Mouse (Mus musculus): ENCODE measurements around the gene Gm21750. TPM values are rescaled to one million over a fixed set of nuclear protein-coding genes. Genes with fewer than 3 reads are reported as not detected.

Gene Gm21750
- polyA plus RNA-seq, 1 experiment from 2014 or later, result not detected

DNA sequence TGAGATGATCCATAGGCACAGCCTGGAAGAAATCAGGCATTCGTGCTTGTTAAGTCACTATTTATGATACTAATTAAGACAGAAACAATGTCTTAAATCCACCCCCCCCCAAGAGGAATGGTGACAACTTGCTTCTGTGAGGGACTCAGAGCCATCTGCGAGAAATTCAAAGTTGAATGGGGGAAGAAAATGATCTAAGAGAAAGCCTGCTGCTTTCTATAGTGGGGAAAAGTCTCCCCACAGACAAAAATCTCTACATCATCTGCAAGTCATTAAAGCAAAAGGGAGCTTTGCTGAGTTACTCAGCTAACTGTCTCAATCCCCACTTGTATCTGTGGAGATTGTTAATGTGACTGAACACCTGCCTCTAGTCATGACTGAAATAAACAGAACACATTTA is 27.4 kb downstream of the Gm21750 start:
- H3K36me3 ChIP-seq (replicated peaks), result no peaks in the 10 kb centered on the region
- no peaks in the 10 kb centered on the region for H3K27me3 ChIP-seq
- H3K9ac ChIP-seq, result no peak overlapping the region
- H3K27ac ChIP-seq (replicated peaks), result no peak overlapping the region
- ATAC-seq (ENCODE audit: insufficient read depth), result no peak
- no peaks in the 10 kb centered on the region for H3K4me1 ChIP-seq (replicated peaks)
- H3K9me3 ChIP-seq (replicated peaks), result no peaks in the 10 kb centered on the region
- no peak overlapping the region for H3K4me3 ChIP-seq (replicated peaks)
- no peak overlapping the region for H3K4me2 ChIP-seq
- 44% methylated on average over 2 of the region's 2 CpGs for WGBS (ENCODE audit: insufficient replicate concordance)

DNA sequence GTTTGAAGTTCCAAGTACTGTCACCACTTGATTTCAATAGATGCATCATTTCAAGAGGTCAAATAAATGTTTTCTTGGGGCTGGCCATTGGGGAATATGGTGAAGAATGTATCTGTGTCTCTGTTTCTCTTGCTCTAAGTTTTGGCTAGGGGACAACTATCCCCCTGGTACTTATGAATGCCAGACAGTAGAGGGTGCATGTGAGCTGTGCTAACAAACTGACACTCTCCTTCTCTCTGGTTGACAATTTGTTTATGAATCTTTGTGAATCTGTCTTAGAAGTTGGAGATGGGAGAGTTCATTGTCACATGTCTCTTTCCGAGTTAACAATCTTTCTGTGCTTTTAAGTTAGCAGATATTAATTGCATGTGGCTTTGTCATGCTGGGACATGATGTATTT is 39.2 kb downstream of the Gm21750 start:
- Histone ChIP-seq H3K4me1 (replicated peaks) (no peaks in the 10 kb centered on the region), H3K9me3 (replicated peaks) (no peaks in the 10 kb centered on the region), H3K4me2 (no peak overlapping the region), H3K27me3 (no peaks in the 10 kb centered on the region), H3K4me3 (replicated peaks) (no peak overlapping the region), H3K36me3 (replicated peaks) (no peaks in the 10 kb centered on the region), H3K27ac (replicated peaks) (no peak overlapping the region), H3K9ac (no peak overlapping the region)
- ATAC-seq (ENCODE audit: insufficient read depth), result no peak
- 38% methylated on average over 1 of the region's 1 CpGs for WGBS (ENCODE audit: insufficient replicate concordance)

DNA sequence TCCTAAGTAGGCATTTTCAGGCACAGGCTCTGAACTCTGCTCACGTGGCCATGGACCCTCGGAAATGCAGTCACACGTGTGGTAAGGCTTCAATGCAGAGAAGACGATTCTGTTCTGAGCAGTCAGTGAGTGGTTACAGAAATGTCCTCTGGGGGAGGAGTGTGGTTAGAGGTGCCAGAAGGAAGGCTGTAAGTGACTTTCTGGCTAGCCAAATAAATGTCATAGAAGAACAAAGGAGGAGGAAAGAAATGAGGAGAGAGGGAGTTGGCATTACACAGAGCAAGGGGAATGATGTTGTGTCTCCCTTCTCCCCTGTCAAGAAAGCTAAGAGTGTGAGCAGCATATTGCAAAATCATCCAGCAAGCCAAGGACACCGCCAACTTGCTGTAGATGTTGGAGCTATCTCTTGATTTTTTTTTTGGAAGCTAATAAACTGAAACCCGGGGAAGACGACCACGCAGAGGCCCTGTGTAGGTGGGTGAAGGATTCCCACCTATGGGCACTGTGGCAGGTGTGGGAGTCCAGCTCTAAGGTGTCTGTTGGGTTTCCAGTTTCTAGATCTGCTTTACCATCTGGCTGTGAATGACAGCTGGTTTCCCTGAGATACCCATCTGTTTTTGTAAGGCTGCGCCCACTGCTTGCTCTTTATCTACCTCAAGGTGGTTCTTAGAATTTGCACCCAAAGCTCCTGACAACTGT is 48.5 kb downstream of the Gm21750 start:
- Histone ChIP-seq H3K9me3 (replicated peaks) (no peaks in the 10 kb centered on the region), H3K4me2 (no peak overlapping the region), H3K4me1 (replicated peaks) (no peaks in the 10 kb centered on the region), H3K27me3 (no peaks in the 10 kb centered on the region), H3K4me3 (replicated peaks) (no peak overlapping the region), H3K36me3 (replicated peaks) (no peaks in the 10 kb centered on the region), H3K9ac (no peak overlapping the region), H3K27ac (replicated peaks) (no peak overlapping the region)
- WGBS (ENCODE audit: insufficient replicate concordance), result 65% methylated on average over 9 of the region's 9 CpGs
- no peak for ATAC-seq (ENCODE audit: insufficient read depth)

Other genes with a start within 250 kb of the Gm21750 start
- 29.3 and 29.4 TPM in 2 replicates for gene Med4, start 151.2 kb upstream of the Gm21750 start, polyA plus RNA-seq (2015; fragmentation: Nextera tagmentation; extraction: Ambion mirVana)
- 45.5 and 48.3 TPM in 2 replicates for gene Sucla2, start 135.9 kb upstream of the Gm21750 start, polyA plus RNA-seq (2015; fragmentation: Nextera tagmentation; extraction: Ambion mirVana)
- 2.6 and 3.1 TPM in 2 replicates for gene Nudt15, start 113.0 kb upstream of the Gm21750 start, polyA plus RNA-seq (2015; fragmentation: Nextera tagmentation; extraction: Ambion mirVana)